Mouse (Mus musculus): ENCODE measurements at regions not wholly inside any gene's neighbourhood (a gene's known extent, or its start where the extent isn't known, plus 50 kb on each side); places are given as distances from the start of the nearest gene placed in this dataset.

DNA sequence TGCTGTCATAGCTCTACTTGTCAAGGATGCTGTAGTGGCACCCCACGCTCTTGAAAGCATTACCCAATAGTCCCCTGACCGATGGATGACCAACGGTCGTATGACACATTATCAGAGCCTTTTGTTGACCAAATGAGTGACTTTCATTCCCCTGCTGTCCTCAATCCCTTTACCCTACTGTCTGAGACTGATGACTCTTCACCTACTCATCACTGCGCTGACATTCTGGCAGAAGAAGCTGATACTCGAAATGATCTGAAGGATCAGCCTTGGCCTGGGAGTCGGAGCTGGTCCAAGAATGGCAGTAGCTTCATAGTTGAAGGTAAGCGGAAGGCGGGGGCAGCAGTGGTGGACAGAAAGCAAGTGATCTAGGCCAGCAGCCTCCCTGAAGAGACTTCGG is 87.7 kb upstream of the Plcl2 start:
- 92% methylated on average over 10 of the region's 10 CpGs for WGBS
- Histone ChIP-seq H3K4me1 (ENCODE audit: control insufficient read depth, insufficient read depth, low read length) (no peaks in the 10 kb centered on the region; the same call in 1 of the 2 replicates), H3K9ac (ENCODE audit: low read length) (no peak overlapping the region), H3K4me2 (ENCODE audit: low read depth, low read length) (no peak overlapping the region), H3K36me3 (ENCODE audit: control insufficient read depth, insufficient read depth) (no peaks in the 10 kb centered on the region), H3K4me3 (ENCODE audit: low read length) (no peak overlapping the region), H3K27me3 (ENCODE audit: control insufficient read depth, insufficient read depth, low read length) (no peaks in the 10 kb centered on the region), H3K27ac (ENCODE audit: low read length) (no peak overlapping the region), H3K9me3 (replicated peaks; ENCODE audit: control insufficient read depth, low read length) (peaks cover 6% of the 10 kb centered on the region; the same call in 1 of the 2 replicates)
- ATAC-seq (replicated peaks; ENCODE audit: extremely low read depth, insufficient read depth, low FRiP score): no peak

DNA sequence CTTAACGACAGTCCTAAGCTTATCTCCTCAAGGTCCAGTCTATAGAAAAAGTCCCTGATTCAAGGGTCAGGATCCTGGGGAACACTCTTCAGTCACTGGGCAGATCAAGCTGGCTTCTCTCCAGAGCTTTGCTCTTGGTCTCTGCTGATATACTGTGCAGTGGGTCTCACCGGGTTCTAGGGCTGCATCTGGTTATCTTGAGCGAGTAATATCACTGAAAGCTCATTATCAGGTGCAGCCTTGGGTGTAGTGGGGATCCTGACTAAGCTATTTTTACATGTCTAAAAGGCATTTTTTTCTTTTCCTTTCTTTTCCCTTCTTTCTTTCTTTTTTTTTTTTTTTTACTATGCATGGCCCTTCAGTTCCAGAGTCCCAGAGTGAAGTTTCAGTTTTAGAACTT is 84.1 kb upstream of the Plcl2 start:
- Histone ChIP-seq H3K9ac (ENCODE audit: low read length) (no peak overlapping the region), H3K27me3 (ENCODE audit: control insufficient read depth, insufficient read depth, low read length) (no peaks in the 10 kb centered on the region), H3K4me1 (ENCODE audit: control insufficient read depth, insufficient read depth, low read length) (no peaks in the 10 kb centered on the region; the same call in 1 of the 2 replicates), H3K36me3 (ENCODE audit: control insufficient read depth, insufficient read depth) (no peaks in the 10 kb centered on the region), H3K4me2 (ENCODE audit: low read depth, low read length) (no peak overlapping the region), H3K4me3 (ENCODE audit: low read length) (no peak overlapping the region), H3K9me3 (replicated peaks; ENCODE audit: control insufficient read depth, low read length) (0 out of 2 replicates have a peak, but pooled peaks cover 3% of the 10 kb centered on the region), H3K27ac (ENCODE audit: low read length) (no peak overlapping the region)
- whole genome bisulfite sequencing: 45% methylated on average over 3 of the region's 3 CpGs
- no peak for ATAC-seq (replicated peaks; ENCODE audit: extremely low read depth, insufficient read depth, low FRiP score)

GRCm38 (mm10) chr17:50425531-50425930 is 83.7 kb upstream of the Plcl2 start:
- no peaks in the 10 kb centered on the region for H3K27me3 ChIP-seq (ENCODE audit: control insufficient read depth, insufficient read depth, low read length)
- no peak overlapping the region for H3K27ac ChIP-seq (ENCODE audit: low read length)
- no peak overlapping the region for H3K4me2 ChIP-seq (ENCODE audit: low read depth, low read length)
- WGBS: 74% methylated on average over 4 of the region's 4 CpGs
- no peak overlapping the region for H3K9ac ChIP-seq (ENCODE audit: low read length)
- no peak for ATAC-seq (replicated peaks; ENCODE audit: extremely low read depth, insufficient read depth, low FRiP score)
- H3K36me3 ChIP-seq (ENCODE audit: control insufficient read depth, insufficient read depth): no peaks in the 10 kb centered on the region
- H3K4me3 ChIP-seq (ENCODE audit: low read length): no peak overlapping the region
- no peaks in the 10 kb centered on the region; the same call in 1 of the 2 replicates for H3K4me1 ChIP-seq (ENCODE audit: control insufficient read depth, insufficient read depth, low read length)
- H3K9me3 ChIP-seq (replicated peaks; ENCODE audit: control insufficient read depth, low read length): 0 out of 2 replicates have a peak, but pooled peaks cover 3% of the 10 kb centered on the region

GRCm38 (mm10) chr17:50426146-50426545 is 83.1 kb upstream of the Plcl2 start:
- Histone ChIP-seq H3K9me3 (replicated peaks; ENCODE audit: control insufficient read depth, low read length) (0 out of 2 replicates have a peak, but pooled peaks cover 3% of the 10 kb centered on the region), H3K27me3 (ENCODE audit: control insufficient read depth, insufficient read depth, low read length) (no peaks in the 10 kb centered on the region), H3K36me3 (ENCODE audit: control insufficient read depth, insufficient read depth) (no peaks in the 10 kb centered on the region), H3K4me2 (ENCODE audit: low read depth, low read length) (no peak overlapping the region), H3K9ac (ENCODE audit: low read length) (no peak overlapping the region), H3K4me1 (ENCODE audit: control insufficient read depth, insufficient read depth, low read length) (no peaks in the 10 kb centered on the region; the same call in 1 of the 2 replicates), H3K27ac (ENCODE audit: low read length) (no peak overlapping the region), H3K4me3 (ENCODE audit: low read length) (no peak overlapping the region)
- WGBS: 73% methylated on average over 7 of the region's 7 CpGs
- no peak for ATAC-seq (replicated peaks; ENCODE audit: extremely low read depth, insufficient read depth, low FRiP score)

- H3K4me3 ChIP-seq (ENCODE audit: low read length): no peak overlapping the region
- no peak overlapping the region for H3K4me2 ChIP-seq (ENCODE audit: low read depth, low read length)
- no peaks in the 10 kb centered on the region for H3K27me3 ChIP-seq (ENCODE audit: control insufficient read depth, insufficient read depth, low read length)
- H3K9ac ChIP-seq (ENCODE audit: low read length): no peak overlapping the region
- 0 out of 2 replicates have a peak, but pooled peaks cover 3% of the 10 kb centered on the region for H3K9me3 ChIP-seq (replicated peaks; ENCODE audit: control insufficient read depth, low read length)
- H3K4me1 ChIP-seq (ENCODE audit: control insufficient read depth, insufficient read depth, low read length): no peaks in the 10 kb centered on the region; the same call in 1 of the 2 replicates
- H3K36me3 ChIP-seq (ENCODE audit: control insufficient read depth, insufficient read depth): no peaks in the 10 kb centered on the region
- no peak for ATAC-seq (replicated peaks; ENCODE audit: extremely low read depth, insufficient read depth, low FRiP score)
- 33% methylated on average over 10 of the region's 10 CpGs for WGBS
- H3K27ac ChIP-seq (ENCODE audit: low read length): no peak overlapping the region
These were observed 81.7 kb upstream of the Plcl2 start for GRCm38 (mm10) chr17:50427331-50428003.

GRCm38 (mm10) chr17:50428004-50428560 is 81.1 kb upstream of the Plcl2 start:
- Histone ChIP-seq H3K36me3 (ENCODE audit: control insufficient read depth, insufficient read depth) (no peaks in the 10 kb centered on the region), H3K27ac (ENCODE audit: low read length) (no peak overlapping the region), H3K4me2 (ENCODE audit: low read depth, low read length) (no peak overlapping the region), H3K27me3 (ENCODE audit: control insufficient read depth, insufficient read depth, low read length) (no peaks in the 10 kb centered on the region), H3K4me3 (ENCODE audit: low read length) (no peak overlapping the region), H3K9ac (ENCODE audit: low read length) (no peak overlapping the region), H3K9me3 (replicated peaks; ENCODE audit: control insufficient read depth, low read length) (0 out of 2 replicates have a peak, but pooled peaks cover 3% of the 10 kb centered on the region), H3K4me1 (ENCODE audit: control insufficient read depth, insufficient read depth, low read length) (no peaks in the 10 kb centered on the region; the same call in 1 of the 2 replicates)
- ATAC-seq (replicated peaks; ENCODE audit: extremely low read depth, insufficient read depth, low FRiP score): no peak
- 65% methylated on average over 5 of the region's 5 CpGs for WGBS

DNA sequence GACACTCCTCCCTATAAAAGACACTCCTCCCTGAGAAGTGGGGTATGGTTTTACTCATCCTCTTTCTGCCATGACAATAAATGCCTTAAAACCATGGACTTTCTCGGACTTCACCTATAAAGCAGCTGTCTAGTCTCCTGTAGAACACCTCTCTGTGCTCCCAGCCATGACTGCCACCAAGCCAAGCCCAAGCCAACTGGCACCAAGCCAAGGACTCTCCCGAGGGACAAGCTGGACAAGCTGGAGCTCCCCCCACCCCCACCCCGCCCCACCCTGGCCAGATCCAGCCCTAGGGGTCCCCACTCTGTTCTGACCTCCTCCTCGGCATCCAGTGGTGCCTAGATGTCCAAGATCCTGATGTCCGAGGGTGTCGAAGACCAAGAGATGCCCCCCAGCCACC is 76.6 kb upstream of the Plcl2 start:
- H3K9ac ChIP-seq (ENCODE audit: low read length): no peak overlapping the region
- H3K27ac ChIP-seq (ENCODE audit: low read length): no peak overlapping the region
- H3K9me3 ChIP-seq (replicated peaks; ENCODE audit: control insufficient read depth, low read length): no peaks in the 10 kb centered on the region
- H3K4me1 ChIP-seq (ENCODE audit: control insufficient read depth, insufficient read depth, low read length): no peaks in the 10 kb centered on the region
- 75% methylated on average over 6 of the region's 6 CpGs for WGBS
- H3K4me2 ChIP-seq (ENCODE audit: low read depth, low read length): no peak overlapping the region
- H3K36me3 ChIP-seq (ENCODE audit: control insufficient read depth, insufficient read depth): no peaks in the 10 kb centered on the region
- no peak for ATAC-seq (replicated peaks; ENCODE audit: extremely low read depth, insufficient read depth, low FRiP score)
- no peaks in the 10 kb centered on the region for H3K27me3 ChIP-seq (ENCODE audit: control insufficient read depth, insufficient read depth, low read length)
- no peak overlapping the region for H3K4me3 ChIP-seq (ENCODE audit: low read length)

DNA sequence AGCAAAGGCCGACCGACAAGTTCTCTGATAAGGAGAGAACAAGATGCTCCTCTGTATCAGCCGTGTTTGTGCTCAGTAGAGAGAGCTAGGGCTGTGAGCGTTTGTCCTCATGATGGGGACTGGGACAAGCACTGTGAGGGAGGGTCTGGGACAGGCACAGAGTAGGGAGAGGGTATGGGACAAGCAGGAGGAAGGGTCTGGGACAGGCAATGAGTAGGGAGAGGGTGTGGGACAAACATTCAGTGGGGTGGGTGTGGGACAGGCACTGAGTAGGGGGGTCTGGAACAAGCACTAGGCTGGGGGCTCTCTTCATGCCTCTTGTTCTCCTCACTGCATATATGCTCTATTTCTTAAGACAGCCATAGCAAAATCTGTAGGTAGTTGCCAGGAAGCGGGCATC is 70.2 kb upstream of the Plcl2 start:
- no peak overlapping the region for H3K27ac ChIP-seq (ENCODE audit: low read length)
- H3K27me3 ChIP-seq (ENCODE audit: control insufficient read depth, insufficient read depth, low read length): no peaks in the 10 kb centered on the region
- 62% methylated on average over 5 of the region's 5 CpGs for WGBS
- 0 out of 2 replicates have a peak, but pooled peaks cover 2% of the 10 kb centered on the region for H3K4me1 ChIP-seq (ENCODE audit: control insufficient read depth, insufficient read depth, low read length)
- H3K4me3 ChIP-seq (ENCODE audit: low read length): no peak overlapping the region
- ATAC-seq (replicated peaks; ENCODE audit: extremely low read depth, insufficient read depth, low FRiP score): no peak
- no peak overlapping the region for H3K4me2 ChIP-seq (ENCODE audit: low read depth, low read length)
- no peaks in the 10 kb centered on the region for H3K36me3 ChIP-seq (ENCODE audit: control insufficient read depth, insufficient read depth)
- no peaks in the 10 kb centered on the region for H3K9me3 ChIP-seq (replicated peaks; ENCODE audit: control insufficient read depth, low read length)
- H3K9ac ChIP-seq (ENCODE audit: low read length): no peak overlapping the region

GRCm38 (mm10) chr17:50439365-50439764 is 69.8 kb upstream of the Plcl2 start:
- no peak for ATAC-seq (replicated peaks; ENCODE audit: extremely low read depth, insufficient read depth, low FRiP score)
- Histone ChIP-seq H3K36me3 (ENCODE audit: control insufficient read depth, insufficient read depth) (no peaks in the 10 kb centered on the region), H3K4me3 (ENCODE audit: low read length) (no peak overlapping the region), H3K9me3 (replicated peaks; ENCODE audit: control insufficient read depth, low read length) (no peaks in the 10 kb centered on the region), H3K27me3 (ENCODE audit: control insufficient read depth, insufficient read depth, low read length) (no peaks in the 10 kb centered on the region), H3K4me2 (ENCODE audit: low read depth, low read length) (no peak overlapping the region), H3K9ac (ENCODE audit: low read length) (no peak overlapping the region), H3K27ac (ENCODE audit: low read length) (no peak overlapping the region), H3K4me1 (ENCODE audit: control insufficient read depth, insufficient read depth, low read length) (0 out of 2 replicates have a peak, but pooled peaks cover 2% of the 10 kb centered on the region)
- 47% methylated on average over 3 of the region's 3 CpGs for WGBS

Data from heart, embryonic 16.5 days (tissue).